Mouse (Mus musculus) heart, embryonic 10.5 days (tissue): Measurements from ENCODE around the gene Chsy1. TPM values are rescaled to one million over a fixed set of nuclear protein-coding genes. Genes with fewer than 3 reads are reported as not detected.
A peak's percentile ranks its signal among the peaks of the same experiment; 100 is the strongest.

ENCODE experiments used
- DNase-seq: peaks from one replicate; pipeline ENCODE4 v3.0.0-alpha.2; 2017; ENCODE audit warnings: low spot score
- H3K27ac ChIP-seq: fragments of 300-500 bp; sonication (generic); 2 replicates; pipeline ENCODE4 v1.5.1; 2016; ENCODE audit warnings: mild to moderate bottlenecking
- H3K27me3 ChIP-seq: fragments of 300-500 bp; sonication (generic); 2 replicates; pipeline ENCODE4 v1.6.1; 2016; ENCODE audit warnings: mild to moderate bottlenecking; ENCODE audit not compliant: poor library complexity, insufficient read depth, severe bottlenecking
- H3K36me3 ChIP-seq: fragments of 300-500 bp; sonication (generic); 2 replicates; pipeline ENCODE4 v1.6.1; 2016; ENCODE audit warnings: mild to moderate bottlenecking, moderate library complexity
- H3K4me1 ChIP-seq: fragments of 300-500 bp; sonication (generic); 2 replicates; pipeline ENCODE4 v1.6.1; 2016; ENCODE audit warnings: mild to moderate bottlenecking
- H3K4me3 ChIP-seq: fragments of 300-500 bp; sonication (generic); 2 replicates; pipeline ENCODE4 v1.5.1; 2016; ENCODE audit warnings: mild to moderate bottlenecking, moderate library complexity
- H3K9me3 ChIP-seq: fragments of 300-500 bp; sonication (generic); 2 replicates; pipeline ENCODE4 v1.6.1; 2016; ENCODE audit warnings: mild to moderate bottlenecking, moderate library complexity
- WGBS: fragments of 180-500 bp; shearing (Covaris S2); methylation state at CpG from one replicate; pipeline ENCODE4 v1.1.7; 2016; 5-methylcytosine and 5-hydroxymethylcytosine counted together
- polyA plus RNA-seq: library from polyadenylated mRNA; unstranded; fragments of >200 nt; fragmentation: Nextera tagmentation; extraction: Ambion mirVana; gene quantifications from 2 replicates; pipeline ENCODE4 v1.2.1, GENCODE M21; 2016

Gene Chsy1
- polyA plus RNA-seq, 1 experiment from 2014 or later = 21.0 TPM

DNA sequence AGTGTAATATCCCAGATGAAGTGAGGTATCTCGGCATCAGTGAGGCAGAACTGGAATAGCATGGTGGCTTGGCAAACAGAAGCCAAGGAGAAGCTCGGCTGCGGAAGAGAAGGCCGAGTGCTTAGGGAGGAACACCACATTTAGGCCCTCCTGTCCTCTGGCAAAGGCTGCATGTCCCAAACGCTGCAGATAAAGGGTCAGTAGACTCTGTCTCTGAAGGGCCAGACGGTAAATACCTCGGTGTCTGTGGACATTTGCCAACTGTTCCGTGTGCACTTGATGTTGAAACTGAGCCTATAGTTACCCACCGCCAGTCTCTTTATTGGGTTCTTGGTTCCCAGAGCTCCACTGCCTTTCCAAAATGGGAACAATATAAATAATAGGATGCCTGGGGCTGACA is 48.1 kb downstream of the Chsy1 start:
- peak overlapping the region; percentile 48; the same call in 1 of the 2 replicates for H3K27ac ChIP-seq
- H3K4me1 ChIP-seq = peaks cover 40% of the 10 kb centered on the region
- WGBS = 60% methylated on average over 9 of the region's 9 CpGs
- no peaks in the 10 kb centered on the region for H3K27me3 ChIP-seq
- H3K4me3 ChIP-seq = no peak overlapping the region
- peaks cover 10% of the 10 kb centered on the region; the same call in 1 of the 2 replicates for H3K36me3 ChIP-seq
- no peak for DNase-seq
- H3K9me3 ChIP-seq = no peaks in the 10 kb centered on the region

GRCm38 (mm10) chr7:66157861-66158415 is 48.6 kb downstream of the Chsy1 start:
- Histone ChIP-seq H3K27me3 (no peaks in the 10 kb centered on the region), H3K36me3 (peaks cover 5% of the 10 kb centered on the region; the same call in 1 of the 2 replicates), H3K9me3 (no peaks in the 10 kb centered on the region), H3K4me3 (no peak overlapping the region), H3K4me1 (peaks cover 40% of the 10 kb centered on the region), H3K27ac (no peak overlapping the region)
- DNase-seq = no peak
- 83% methylated on average over 4 of the region's 4 CpGs for WGBS

- Histone ChIP-seq H3K27ac (no peak overlapping the region), H3K36me3 (no peaks in the 10 kb centered on the region), H3K4me1 (peaks cover 44% of the 10 kb centered on the region), H3K27me3 (no peaks in the 10 kb centered on the region), H3K9me3 (no peaks in the 10 kb centered on the region), H3K4me3 (no peak overlapping the region)
- 80% methylated on average over 9 of the region's 9 CpGs for WGBS
- DNase-seq = no peak
Measured at GRCm38 (mm10) chr7:66158616-66159129, 49.4 kb downstream of the Chsy1 start.

DNA sequence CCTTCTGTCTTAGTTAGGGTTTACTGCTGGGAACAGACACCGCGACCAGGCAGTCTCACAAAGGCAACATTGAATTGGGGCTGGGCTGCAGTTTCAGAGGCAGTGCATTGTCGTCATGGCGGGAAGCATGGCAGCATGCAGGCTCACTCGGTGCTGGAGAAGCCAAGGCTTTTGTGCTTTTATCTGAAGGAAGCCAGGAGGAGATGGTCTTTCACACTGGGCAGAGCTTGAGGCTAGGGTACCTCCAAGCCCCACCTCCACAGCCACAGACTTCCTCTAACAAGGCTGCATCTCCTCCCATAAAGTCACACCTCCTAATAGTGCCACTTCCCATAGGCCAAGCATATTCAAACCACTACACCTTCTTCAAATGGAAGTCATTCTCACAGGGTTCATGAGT is 50.6 kb downstream of the Chsy1 start:
- no peaks in the 10 kb centered on the region for H3K9me3 ChIP-seq
- DNase-seq = no peak
- H3K27me3 ChIP-seq = no peaks in the 10 kb centered on the region
- 63% methylated on average over 5 of the region's 5 CpGs for WGBS
- H3K36me3 ChIP-seq = no peaks in the 10 kb centered on the region
- H3K4me1 ChIP-seq = peaks cover 46% of the 10 kb centered on the region
- no peak overlapping the region for H3K27ac ChIP-seq
- no peak overlapping the region for H3K4me3 ChIP-seq

- Histone ChIP-seq H3K27ac (no peak overlapping the region), H3K4me3 (no peak overlapping the region), H3K4me1 (peaks cover 37% of the 10 kb centered on the region), H3K27me3 (no peaks in the 10 kb centered on the region), H3K9me3 (no peaks in the 10 kb centered on the region), H3K36me3 (no peaks in the 10 kb centered on the region)
- no peak for DNase-seq
- WGBS = 88% methylated on average over 6 of the region's 6 CpGs
Measured at GRCm38 (mm10) chr7:66161836-66162235, 52.5 kb downstream of the Chsy1 start.

GRCm38 (mm10) chr7:66162489-66162888 is 53.2 kb downstream of the Chsy1 start:
- Histone ChIP-seq H3K36me3 (no peaks in the 10 kb centered on the region), H3K4me3 (no peak overlapping the region), H3K27me3 (no peaks in the 10 kb centered on the region), H3K27ac (no peak overlapping the region; the same call in 1 of the 2 replicates), H3K9me3 (no peaks in the 10 kb centered on the region), H3K4me1 (peaks cover 30% of the 10 kb centered on the region)
- no peak for DNase-seq
- WGBS = 86% methylated on average over 7 of the region's 7 CpGs

GRCm38 (mm10) chr7:66162981-66163380 is 53.7 kb downstream of the Chsy1 start:
- Histone ChIP-seq H3K9me3 (no peaks in the 10 kb centered on the region), H3K27me3 (no peaks in the 10 kb centered on the region), H3K36me3 (no peaks in the 10 kb centered on the region), H3K4me3 (no peak overlapping the region), H3K4me1 (peaks cover 25% of the 10 kb centered on the region), H3K27ac (peak overlapping the region; percentile 54)
- 79% methylated on average over 1 of the region's 1 CpGs for WGBS
- DNase-seq = no peak

GRCm38 (mm10) chr7:66164427-66165031 is 55.2 kb downstream of the Chsy1 start:
- Histone ChIP-seq H3K4me1 (peaks cover 24% of the 10 kb centered on the region), H3K27ac (no peak overlapping the region), H3K9me3 (no peaks in the 10 kb centered on the region), H3K4me3 (no peak overlapping the region), H3K27me3 (no peaks in the 10 kb centered on the region), H3K36me3 (no peaks in the 10 kb centered on the region)
- 84% methylated on average over 9 of the region's 9 CpGs for WGBS
- no peak for DNase-seq

GRCm38 (mm10) chr7:66165036-66165798 is 55.9 kb downstream of the Chsy1 start:
- no peaks in the 10 kb centered on the region for H3K9me3 ChIP-seq
- no peaks in the 10 kb centered on the region for H3K27me3 ChIP-seq
- no peaks in the 10 kb centered on the region for H3K36me3 ChIP-seq
- H3K4me1 ChIP-seq = peaks cover 20% of the 10 kb centered on the region
- H3K4me3 ChIP-seq = no peak overlapping the region
- no peak overlapping the region for H3K27ac ChIP-seq
- WGBS = 80% methylated on average over 5 of the region's 5 CpGs
- no peak for DNase-seq

DNA sequence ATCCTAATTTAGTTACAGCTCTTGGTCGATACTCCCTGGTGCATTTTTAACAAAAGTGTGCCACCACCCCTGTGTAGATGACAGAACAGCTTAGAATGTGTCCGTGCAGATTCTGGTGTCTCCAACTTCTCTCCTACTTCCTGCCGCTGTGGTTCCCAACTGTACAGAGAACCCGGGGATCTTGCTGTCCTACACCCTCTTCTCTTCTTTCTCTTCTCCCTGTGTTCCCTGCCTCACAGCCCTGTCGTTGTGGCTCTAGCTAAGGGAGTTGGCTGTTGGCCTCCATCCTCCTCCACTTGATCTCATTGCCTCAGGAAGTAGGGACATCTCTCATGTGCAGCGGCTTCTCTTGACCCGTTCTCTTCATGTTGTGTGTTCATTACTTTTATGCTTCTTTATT is 59.6 kb downstream of the Chsy1 start:
- Histone ChIP-seq H3K4me3 (no peak overlapping the region), H3K9me3 (no peaks in the 10 kb centered on the region), H3K36me3 (peaks cover 26% of the 10 kb centered on the region), H3K27ac (no peak overlapping the region), H3K27me3 (no peaks in the 10 kb centered on the region), H3K4me1 (peaks cover 14% of the 10 kb centered on the region)
- 81% methylated on average over 7 of the region's 7 CpGs for WGBS
- DNase-seq = peak; percentile 69

- Histone ChIP-seq H3K36me3 (peaks cover 32% of the 10 kb centered on the region), H3K27ac (no peak overlapping the region), H3K9me3 (no peaks in the 10 kb centered on the region), H3K27me3 (no peaks in the 10 kb centered on the region), H3K4me1 (peaks cover 8% of the 10 kb centered on the region), H3K4me3 (no peak overlapping the region)
- 91% methylated on average over 6 of the region's 6 CpGs for WGBS
- peak; percentile 55 for DNase-seq
Measured at GRCm38 (mm10) chr7:66169476-66169875, 60.2 kb downstream of the Chsy1 start.

- peak; percentile 69 for DNase-seq
- Histone ChIP-seq H3K4me3 (no peak overlapping the region), H3K4me1 (peaks cover 2% of the 10 kb centered on the region; the same call in 1 of the 2 replicates), H3K9me3 (no peaks in the 10 kb centered on the region), H3K36me3 (peaks cover 43% of the 10 kb centered on the region), H3K27ac (no peak overlapping the region), H3K27me3 (no peaks in the 10 kb centered on the region)
- 94% methylated on average over 27 of the region's 27 CpGs for WGBS
Measured at GRCm38 (mm10) chr7:66170802-66171505, 61.6 kb downstream of the Chsy1 start.
